Mouse (Mus musculus): ENCODE measurements around the gene Vwa8. TPM values are rescaled to one million over a fixed set of nuclear protein-coding genes. Genes with fewer than 3 reads are reported as not detected.

Gene Vwa8
- polyA plus RNA-seq, 1 experiment = 11.2 TPM

DNA sequence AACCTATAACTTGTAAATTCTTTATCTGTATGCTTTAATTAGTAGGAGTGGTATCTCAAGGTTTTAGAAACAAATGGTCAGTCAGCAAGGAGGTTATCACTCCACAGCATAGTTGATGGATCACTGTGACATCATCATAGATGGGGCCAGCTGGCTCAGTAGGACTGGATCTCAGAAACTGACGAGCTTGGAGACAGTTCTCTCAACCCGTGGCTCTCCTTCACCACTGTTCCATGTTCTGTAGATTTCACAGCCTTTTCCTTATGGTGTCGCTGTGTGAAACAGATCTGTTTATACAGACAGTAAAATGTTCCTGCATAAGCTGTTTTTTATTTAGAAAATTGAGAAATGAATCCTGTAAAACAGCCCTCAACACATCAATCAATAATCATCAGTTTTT is 2.5 kb downstream of the Vwa8 start:
- Histone ChIP-seq H3K27me3 (ENCODE audit: control insufficient read depth, insufficient read depth, low read length) (no peaks in the 10 kb centered on the region), H3K4me3 (ENCODE audit: low read depth, low read length) (no peak overlapping the region), H3K36me3 (ENCODE audit: control insufficient read depth, insufficient read depth, low read length) (no peaks in the 10 kb centered on the region), H3K27ac (ENCODE audit: insufficient read depth, low read depth, low read length) (peak overlapping the region; percentile 1; the same call in 1 of the 2 replicates), H3K4me1 (ENCODE audit: control insufficient read depth, insufficient read depth, insufficient read length, low read length) (peaks cover 12% of the 10 kb centered on the region; the same call in 1 of the 2 replicates)
- 47% methylated on average over 3 of the region's 3 CpGs for WGBS
- no peak for TF ChIP-seq CTCF (IDR thresholded peaks at IDR 0.05; ENCODE audit: extremely low read depth, insufficient read length, insufficient replicate concordance, low read depth, low read length)
- no peak for TF ChIP-seq POLR2A (IDR thresholded peaks at IDR 0.05; ENCODE audit: low read depth, low read length)

DNA sequence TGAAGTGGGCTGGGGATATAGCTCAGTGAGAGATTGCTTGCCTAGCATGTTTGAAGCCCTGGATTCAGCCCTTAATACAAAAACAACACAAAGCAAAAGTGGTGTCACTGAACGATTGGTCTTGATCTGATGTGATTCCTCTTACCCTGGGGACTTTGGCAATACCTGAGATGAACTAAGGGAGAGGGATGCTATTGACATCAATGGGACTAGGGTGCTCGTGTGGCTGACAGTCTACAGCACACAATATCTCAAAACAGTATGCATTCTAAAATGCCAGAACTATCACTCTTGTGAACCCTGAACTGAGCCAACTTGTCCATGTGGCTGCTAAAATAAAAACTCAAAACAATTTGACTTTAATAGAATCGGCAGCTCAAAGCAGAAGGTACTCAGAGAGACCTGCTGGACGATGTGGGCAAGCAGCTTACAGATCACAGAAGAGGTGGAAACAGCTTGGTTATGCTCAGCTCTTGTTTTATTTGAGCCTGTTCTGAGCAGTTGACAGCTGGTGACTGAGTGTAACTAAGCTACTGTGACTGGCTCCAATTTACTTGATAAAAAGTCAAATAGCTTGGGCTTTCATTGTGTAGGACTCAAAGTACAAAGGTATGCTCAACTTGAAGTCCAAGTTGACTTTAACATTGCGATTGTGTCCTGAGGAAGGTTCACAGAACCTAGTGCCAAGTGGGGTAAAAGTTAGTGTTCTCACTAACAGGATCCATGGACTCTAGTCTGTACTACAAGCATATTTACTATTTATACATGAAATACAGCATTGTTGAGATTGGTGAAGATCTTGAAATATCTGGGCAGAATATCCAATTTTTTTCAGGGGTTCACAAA is 3.8 kb downstream of the Vwa8 start:
- Histone ChIP-seq H3K4me3 (ENCODE audit: low read depth, low read length) (no peak overlapping the region), H3K27me3 (ENCODE audit: control insufficient read depth, insufficient read depth, low read length) (no peaks in the 10 kb centered on the region), H3K27ac (ENCODE audit: insufficient read depth, low read depth, low read length) (peak overlapping the region; percentile 53; the same call in 1 of the 2 replicates), H3K4me1 (ENCODE audit: control insufficient read depth, insufficient read depth, insufficient read length, low read length) (peaks cover 12% of the 10 kb centered on the region; the same call in 1 of the 2 replicates), H3K36me3 (ENCODE audit: control insufficient read depth, insufficient read depth, low read length) (no peaks in the 10 kb centered on the region)
- WGBS = 68% methylated on average over 5 of the region's 5 CpGs
- TF ChIP-seq POLR2A (IDR thresholded peaks at IDR 0.05; ENCODE audit: low read depth, low read length) (no peak), CTCF (IDR thresholded peaks at IDR 0.05; ENCODE audit: extremely low read depth, insufficient read length, insufficient replicate concordance, low read depth, low read length) (no peak)

DNA sequence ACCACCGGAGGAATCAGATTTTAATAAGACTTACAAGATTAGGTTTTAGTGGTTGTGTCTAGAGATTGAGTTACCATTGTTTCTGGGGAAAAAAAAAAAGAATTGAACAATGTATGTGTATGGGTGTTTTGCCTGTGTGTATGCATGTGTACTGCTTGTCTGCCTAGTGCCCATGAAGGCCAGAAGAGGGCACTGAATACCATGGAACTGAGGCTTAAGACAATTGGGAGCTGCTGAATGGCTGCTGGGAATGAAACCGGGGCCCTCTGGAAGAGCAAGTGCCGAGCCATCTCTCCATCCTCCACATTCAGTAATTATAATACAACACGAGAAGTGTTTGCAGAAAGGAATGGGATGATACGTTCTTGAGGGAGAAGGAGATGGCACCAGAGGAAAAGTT is 12.3 kb downstream of the Vwa8 start:
- H3K27ac ChIP-seq (ENCODE audit: insufficient read depth, low read depth, low read length) = no peak overlapping the region
- H3K36me3 ChIP-seq (ENCODE audit: control insufficient read depth, insufficient read depth, low read length) = no peaks in the 10 kb centered on the region
- no peak overlapping the region for H3K4me3 ChIP-seq (ENCODE audit: low read depth, low read length)
- 97% methylated on average over 5 of the region's 5 CpGs for WGBS
- no peaks in the 10 kb centered on the region for H3K4me1 ChIP-seq (ENCODE audit: control insufficient read depth, insufficient read depth, insufficient read length, low read length)
- TF ChIP-seq POLR2A (IDR thresholded peaks at IDR 0.05; ENCODE audit: low read depth, low read length) (no peak), CTCF (IDR thresholded peaks at IDR 0.05; ENCODE audit: extremely low read depth, insufficient read length, insufficient replicate concordance, low read depth, low read length) (no peak)
- H3K27me3 ChIP-seq (ENCODE audit: control insufficient read depth, insufficient read depth, low read length) = no peaks in the 10 kb centered on the region

DNA sequence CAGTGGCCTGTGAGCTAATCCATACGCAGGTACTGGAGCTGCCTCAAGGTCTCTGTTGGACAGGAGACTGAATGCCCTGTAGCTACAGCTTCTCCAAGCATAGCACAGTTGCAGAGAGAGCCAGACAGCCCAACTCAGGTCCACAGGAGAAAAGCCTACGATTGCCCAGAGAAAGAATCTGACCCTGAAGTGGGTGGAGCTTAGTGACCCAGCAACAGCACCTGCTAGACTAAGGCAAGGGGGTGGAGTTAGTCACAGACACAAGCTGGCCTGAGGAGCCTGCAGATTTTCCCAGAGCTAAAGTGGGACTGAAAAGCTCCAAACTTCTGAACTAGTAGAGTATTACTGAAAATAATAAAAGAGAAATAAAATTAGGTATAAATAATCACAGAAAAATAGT is 21.2 kb downstream of the Vwa8 start:
- 67% methylated on average over 2 of the region's 2 CpGs for WGBS
- Histone ChIP-seq H3K27ac (ENCODE audit: insufficient read depth, low read depth, low read length) (no peak overlapping the region), H3K27me3 (ENCODE audit: control insufficient read depth, insufficient read depth, low read length) (no peaks in the 10 kb centered on the region), H3K4me3 (ENCODE audit: low read depth, low read length) (no peak overlapping the region), H3K4me1 (ENCODE audit: control insufficient read depth, insufficient read depth, insufficient read length, low read length) (no peaks in the 10 kb centered on the region), H3K36me3 (ENCODE audit: control insufficient read depth, insufficient read depth, low read length) (peaks cover 12% of the 10 kb centered on the region)
- no peak for TF ChIP-seq POLR2A (IDR thresholded peaks at IDR 0.05; ENCODE audit: low read depth, low read length)
- TF ChIP-seq CTCF (IDR thresholded peaks at IDR 0.05; ENCODE audit: extremely low read depth, insufficient read length, insufficient replicate concordance, low read depth, low read length) = no peak

DNA sequence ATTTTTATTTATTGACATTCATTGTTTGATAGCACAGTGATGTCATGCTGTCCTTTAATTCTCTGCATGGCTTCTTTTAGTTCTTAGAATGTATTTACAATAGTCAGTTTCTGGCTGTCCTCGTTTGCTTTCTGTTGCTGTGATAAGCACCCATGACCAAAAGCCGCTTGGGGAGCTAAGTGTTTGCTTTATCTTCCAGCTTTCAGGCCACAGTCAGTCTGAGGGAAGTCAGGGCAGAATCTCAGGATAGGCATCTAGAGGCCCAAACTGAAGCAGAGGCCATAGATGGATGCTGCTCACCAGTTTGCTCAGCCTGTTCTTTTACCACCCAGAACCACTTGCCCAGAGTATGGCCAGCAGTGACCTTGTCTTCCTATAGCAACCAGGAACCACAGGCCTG is 28.3 kb downstream of the Vwa8 start:
- Histone ChIP-seq H3K27ac (ENCODE audit: insufficient read depth, low read depth, low read length) (no peak overlapping the region), H3K36me3 (ENCODE audit: control insufficient read depth, insufficient read depth, low read length) (peaks cover 7% of the 10 kb centered on the region), H3K4me1 (ENCODE audit: control insufficient read depth, insufficient read depth, insufficient read length, low read length) (no peaks in the 10 kb centered on the region), H3K4me3 (ENCODE audit: low read depth, low read length) (no peak overlapping the region), H3K27me3 (ENCODE audit: control insufficient read depth, insufficient read depth, low read length) (no peaks in the 10 kb centered on the region)
- WGBS = 73% methylated on average over 2 of the region's 2 CpGs
- no peak for TF ChIP-seq POLR2A (IDR thresholded peaks at IDR 0.05; ENCODE audit: low read depth, low read length)
- TF ChIP-seq CTCF (IDR thresholded peaks at IDR 0.05; ENCODE audit: extremely low read depth, insufficient read length, insufficient replicate concordance, low read depth, low read length) = no peak

DNA sequence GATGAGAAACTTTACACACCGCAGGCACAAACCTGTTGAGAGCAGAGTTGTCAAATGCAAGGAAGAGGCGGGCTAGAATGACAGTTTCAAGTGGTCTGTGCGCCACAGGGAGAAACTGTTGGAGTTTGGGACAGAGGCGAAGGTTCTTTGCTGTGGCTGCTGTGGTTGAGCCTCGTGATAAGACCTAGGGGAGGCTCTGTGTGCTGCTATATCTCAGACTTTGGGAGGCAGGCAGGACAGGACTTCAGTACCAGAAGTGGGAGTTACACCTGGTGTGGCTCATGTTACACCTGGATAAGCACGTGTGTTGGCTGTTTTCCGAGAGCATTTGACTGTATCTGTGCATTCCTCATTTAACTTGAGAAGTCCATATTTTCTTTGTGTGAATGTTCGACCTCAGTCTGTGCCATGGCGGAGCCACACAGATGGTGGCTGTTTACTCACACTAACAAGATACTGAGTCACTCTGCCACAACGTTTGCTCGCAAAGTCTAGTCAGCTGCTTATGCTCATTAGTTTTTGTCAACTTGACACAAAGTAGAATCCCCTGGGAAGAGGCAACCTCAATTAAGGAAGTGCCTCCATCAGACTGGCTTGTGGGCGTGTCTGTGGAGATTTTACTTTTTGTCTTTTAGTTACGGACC is 29.7 kb downstream of the Vwa8 start:
- no peaks in the 10 kb centered on the region for H3K36me3 ChIP-seq (ENCODE audit: control insufficient read depth, insufficient read depth, low read length)
- H3K4me3 ChIP-seq (ENCODE audit: low read depth, low read length) = no peak overlapping the region
- TF ChIP-seq POLR2A (IDR thresholded peaks at IDR 0.05; ENCODE audit: low read depth, low read length) (no peak), CTCF (IDR thresholded peaks at IDR 0.05; ENCODE audit: extremely low read depth, insufficient read length, insufficient replicate concordance, low read depth, low read length) (no peak)
- no peaks in the 10 kb centered on the region for H3K27me3 ChIP-seq (ENCODE audit: control insufficient read depth, insufficient read depth, low read length)
- WGBS = 87% methylated on average over 13 of the region's 13 CpGs
- H3K27ac ChIP-seq (ENCODE audit: insufficient read depth, low read depth, low read length) = no peak overlapping the region
- no peaks in the 10 kb centered on the region for H3K4me1 ChIP-seq (ENCODE audit: control insufficient read depth, insufficient read depth, insufficient read length, low read length)

DNA sequence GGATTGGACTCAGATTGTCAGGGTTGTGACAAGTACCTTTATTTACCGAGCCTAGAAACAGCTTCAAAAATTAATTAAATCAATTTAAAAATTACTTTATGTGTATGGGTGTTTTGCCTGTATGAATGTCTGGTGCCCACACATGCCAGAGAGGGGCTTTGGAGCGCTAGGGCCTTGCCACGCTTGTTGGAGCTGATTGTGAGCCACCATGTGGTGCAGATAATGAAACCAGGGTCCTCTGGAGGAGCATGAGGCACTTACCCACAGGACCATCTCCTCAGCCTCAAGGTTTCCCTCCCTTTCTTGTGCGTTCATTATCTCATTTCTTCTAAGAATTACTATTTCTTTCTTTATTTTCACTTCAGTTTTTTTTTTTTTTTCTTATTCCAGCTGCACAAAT is 32.0 kb downstream of the Vwa8 start:
- Histone ChIP-seq H3K36me3 (ENCODE audit: control insufficient read depth, insufficient read depth, low read length) (no peaks in the 10 kb centered on the region), H3K27me3 (ENCODE audit: control insufficient read depth, insufficient read depth, low read length) (no peaks in the 10 kb centered on the region), H3K27ac (ENCODE audit: insufficient read depth, low read depth, low read length) (no peak overlapping the region), H3K4me1 (ENCODE audit: control insufficient read depth, insufficient read depth, insufficient read length, low read length) (no peaks in the 10 kb centered on the region), H3K4me3 (ENCODE audit: low read depth, low read length) (no peak overlapping the region)
- WGBS = 91% methylated on average over 4 of the region's 4 CpGs
- TF ChIP-seq CTCF (IDR thresholded peaks at IDR 0.05; ENCODE audit: extremely low read depth, insufficient read length, insufficient replicate concordance, low read depth, low read length) (no peak), POLR2A (IDR thresholded peaks at IDR 0.05; ENCODE audit: low read depth, low read length) (no peak)

Data from small intestine, adult 2 months (tissue).